Mouse (Mus musculus) neural tube, embryonic 11.5 days (tissue): ENCODE data around the gene Cntrob. TPM values are rescaled to one million over a fixed set of nuclear protein-coding genes. Genes with fewer than 3 reads are reported as not detected.
A peak's percentile ranks its signal among the peaks of the same experiment; 100 is the strongest.

ENCODE experiments used
- ATAC-seq: fragments of 200-750 bp; cut with Nextera tagmentation; 2 replicates; pipeline ENCODE4 v1.8.0; 2017; ENCODE audit warnings: moderate number of reproducible peaks, mild to moderate bottlenecking, moderate TSS enrichment, moderate library complexity; ENCODE audit not compliant: insufficient read depth, low FRiP score, low TSS enrichment
- DNase-seq: peaks from one replicate; pipeline ENCODE4 v3.0.0-alpha.2; 2015; ENCODE audit warnings: low spot score
- H3K27ac ChIP-seq: fragments of 300-500 bp; sonication (generic); 2 replicates; pipeline ENCODE4 v1.5.1; 2014; ENCODE audit warnings: low read depth, mild to moderate bottlenecking, low read length
- H3K27me3 ChIP-seq: fragments of 300-500 bp; sonication (generic); 2 replicates; pipeline ENCODE4 v1.6.1; 2014; ENCODE audit warnings: mild to moderate bottlenecking, low read length, mixed read lengths; ENCODE audit not compliant: control insufficient read depth, insufficient read depth
- H3K36me3 ChIP-seq: fragments of 300-500 bp; sonication (generic); 2 replicates; pipeline ENCODE4 v1.6.1; 2014; ENCODE audit warnings: mild to moderate bottlenecking, low read length, moderate library complexity, mixed read lengths; ENCODE audit not compliant: control insufficient read depth, insufficient read depth
- H3K4me1 ChIP-seq: fragments of 300-500 bp; sonication (generic); 2 replicates; pipeline ENCODE4 v1.6.1; 2014; ENCODE audit warnings: low read length, mixed read lengths; ENCODE audit not compliant: control insufficient read depth, insufficient read depth
- H3K4me2 ChIP-seq: fragments of 300-500 bp; sonication (generic); 2 replicates; pipeline ENCODE4 v1.6.1; 2014; ENCODE audit warnings: low read depth, mild to moderate bottlenecking, moderate library complexity
- H3K4me3 ChIP-seq: fragments of 300-500 bp; sonication (generic); 2 replicates; pipeline ENCODE4 v1.5.1; 2014; ENCODE audit warnings: low read depth, low read length
- H3K9ac ChIP-seq: fragments of 300-500 bp; sonication (generic); 2 replicates; pipeline ENCODE4 v1.6.1; 2014; ENCODE audit warnings: mild to moderate bottlenecking, low read length
- H3K9me3 ChIP-seq: fragments of 300-500 bp; sonication (generic); 2 replicates; pipeline ENCODE4 v1.6.1; 2016; ENCODE audit warnings: low read length; ENCODE audit not compliant: control insufficient read depth
- WGBS: fragments of 180-500 bp; shearing (Covaris S2); extraction: QIAGEN DNeasy Blood & Tissue Kit; methylation state at CpG from one replicate; pipeline ENCODE4 v1.1.7; 2014; 5-methylcytosine and 5-hydroxymethylcytosine counted together
- polyA plus RNA-seq: library from polyadenylated mRNA; unstranded; fragments of >200 nt; fragmentation: Nextera tagmentation; extraction: Ambion mirVana; gene quantifications from 2 replicates; pipeline ENCODE4 v1.2.1, GENCODE M21; 2014

Gene Cntrob
- polyA plus RNA-seq, 1 experiment from 2014 or later, result 23.5 TPM

DNA sequence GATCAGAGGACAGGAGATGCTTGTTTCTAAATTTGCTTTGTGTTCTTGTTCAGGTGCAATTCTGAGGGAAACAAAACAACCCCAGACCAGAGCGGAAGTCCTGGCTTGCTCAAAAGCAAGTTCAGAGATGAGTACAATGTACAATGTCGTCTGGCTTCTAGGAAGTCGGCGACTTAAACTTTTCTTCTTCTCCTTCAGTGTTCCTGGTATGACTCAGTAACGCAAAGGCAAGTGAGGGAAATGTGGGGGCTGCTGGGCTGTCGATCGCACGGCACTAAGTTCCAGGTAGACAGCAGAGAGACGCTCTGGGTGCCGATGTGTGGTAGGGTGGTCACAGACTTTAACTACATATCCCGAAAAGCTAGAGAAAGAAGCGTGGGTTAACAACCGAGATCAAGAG is 55.5 kb downstream of the Cntrob start:
- no peak overlapping the region for H3K4me2 ChIP-seq
- H3K9ac ChIP-seq, result no peak overlapping the region
- WGBS, result 90% methylated on average over 13 of the region's 13 CpGs
- H3K9me3 ChIP-seq, result no peaks in the 10 kb centered on the region
- DNase-seq (no peak), ATAC-seq (no peak)
- H3K27me3 ChIP-seq, result no peaks in the 10 kb centered on the region
- no peak overlapping the region for H3K27ac ChIP-seq
- H3K4me1 ChIP-seq, result peaks cover 2% of the 10 kb centered on the region; the same call in 1 of the 2 replicates
- H3K4me3 ChIP-seq, result no peak overlapping the region
- H3K36me3 ChIP-seq, result no peaks in the 10 kb centered on the region

DNA sequence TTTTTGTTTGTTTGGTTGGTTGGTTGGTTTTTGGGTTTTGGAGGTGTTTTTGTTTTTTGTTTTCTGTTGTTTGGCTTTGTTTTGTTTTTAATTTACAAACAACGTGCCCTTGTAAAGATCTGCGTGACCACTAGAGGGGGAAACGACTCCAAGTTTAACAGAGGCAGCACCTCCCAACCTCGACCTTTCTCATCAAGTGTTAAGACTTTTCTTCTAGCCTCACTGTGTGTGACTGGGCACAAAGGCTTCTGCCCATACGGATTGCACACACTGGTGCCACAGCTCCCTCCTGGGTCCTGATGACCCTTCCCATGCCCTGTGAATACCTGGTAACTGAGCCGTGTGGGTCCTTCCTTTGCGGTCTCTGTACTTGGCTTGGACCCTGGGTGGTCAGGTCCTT is 56.2 kb downstream of the Cntrob start:
- WGBS, result 29% methylated on average over 7 of the region's 7 CpGs
- ATAC-seq, result no peak

DNA sequence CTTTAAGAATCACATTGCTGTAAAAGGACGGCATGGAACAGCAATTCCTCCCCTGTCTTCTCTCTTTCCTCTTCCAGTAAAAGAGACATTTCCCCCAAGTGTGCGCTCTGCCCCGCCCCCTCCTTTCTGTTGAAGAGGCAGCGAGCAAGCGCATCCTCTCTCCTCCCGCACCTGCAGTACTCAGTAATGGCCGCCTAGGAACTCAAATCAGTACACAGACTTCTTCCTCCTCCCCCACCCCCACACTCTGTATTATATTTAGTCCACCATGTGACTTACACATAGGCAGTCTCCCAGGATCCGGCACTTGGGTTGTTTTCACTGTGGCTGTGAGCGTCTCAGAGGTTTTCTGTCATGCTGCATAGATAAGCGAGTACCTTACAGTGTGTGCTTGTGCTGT is 57.3 kb downstream of the Cntrob start:
- ATAC-seq (no peak), DNase-seq (no peak)
- H3K36me3 ChIP-seq, result no peaks in the 10 kb centered on the region
- no peak overlapping the region for H3K4me3 ChIP-seq
- H3K9me3 ChIP-seq, result no peaks in the 10 kb centered on the region
- WGBS, result 24% methylated on average over 10 of the region's 10 CpGs
- H3K4me2 ChIP-seq, result no peak overlapping the region
- no peaks in the 10 kb centered on the region for H3K27me3 ChIP-seq
- H3K27ac ChIP-seq, result no peak overlapping the region
- no peaks in the 10 kb centered on the region for H3K4me1 ChIP-seq
- H3K9ac ChIP-seq, result no peak overlapping the region

More for the DNA sequence above, 56.2 kb downstream of the Cntrob start:
- Histone ChIP-seq H3K4me3 (no peak overlapping the region), H3K9ac (no peak overlapping the region), H3K9me3 (no peaks in the 10 kb centered on the region), H3K4me1 (peaks cover 2% of the 10 kb centered on the region; the same call in 1 of the 2 replicates), H3K27me3 (no peaks in the 10 kb centered on the region), H3K27ac (no peak overlapping the region), H3K36me3 (no peaks in the 10 kb centered on the region), H3K4me2 (no peak overlapping the region)
- DNase-seq, result peak; percentile 41

DNA sequence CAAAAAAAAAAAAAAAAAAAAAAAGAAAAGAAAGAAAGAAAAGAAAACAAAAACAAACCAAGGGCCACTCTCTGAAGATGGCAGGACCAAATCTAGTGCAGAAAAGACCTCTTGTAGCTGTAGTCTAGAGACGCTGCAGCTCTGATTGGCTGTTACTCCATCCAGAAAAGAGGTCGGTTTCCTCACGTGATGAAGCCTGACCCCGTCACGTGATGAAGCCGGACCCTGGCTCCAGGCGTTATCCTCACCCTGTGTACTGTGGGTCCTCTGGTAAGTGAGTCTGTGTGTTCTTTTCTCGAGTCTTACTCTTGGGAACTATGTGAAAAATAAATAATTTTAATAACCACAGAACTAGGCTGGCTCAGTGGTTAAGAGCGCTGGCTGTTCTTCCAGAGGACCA is 58.2 kb downstream of the Cntrob start:
- 79% methylated on average over 9 of the region's 9 CpGs for WGBS

DNA sequence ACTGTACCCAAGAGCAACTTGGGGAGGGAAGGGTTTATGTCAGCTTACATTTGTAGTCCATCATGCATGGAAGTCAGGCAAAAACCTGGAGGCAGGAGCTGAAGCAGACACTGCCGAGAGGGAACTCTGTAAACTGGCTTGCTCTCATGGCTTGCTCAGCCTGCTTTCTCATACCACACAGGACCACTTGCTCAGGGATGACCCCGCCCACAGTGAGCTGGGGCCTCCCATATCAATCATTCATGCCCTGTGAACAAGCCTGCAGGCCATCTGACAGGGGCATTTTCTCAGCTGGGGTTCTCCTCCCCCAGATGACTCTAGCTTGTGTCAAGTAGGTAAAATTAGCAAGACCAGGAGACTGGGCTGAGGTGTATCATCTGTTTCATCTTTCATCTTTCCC is 59.3 kb downstream of the Cntrob start:
- H3K9ac ChIP-seq, result no peak overlapping the region
- no peaks in the 10 kb centered on the region for H3K27me3 ChIP-seq
- no peaks in the 10 kb centered on the region for H3K36me3 ChIP-seq
- no peak overlapping the region for H3K27ac ChIP-seq
- ATAC-seq (no peak), DNase-seq (no peak)
- H3K4me1 ChIP-seq, result no peaks in the 10 kb centered on the region
- H3K4me3 ChIP-seq, result no peak overlapping the region
- no peaks in the 10 kb centered on the region for H3K9me3 ChIP-seq
- WGBS, result 62% methylated on average over 2 of the region's 2 CpGs
- no peak overlapping the region for H3K4me2 ChIP-seq

More for the DNA sequence above, 58.2 kb downstream of the Cntrob start:
- H3K27ac ChIP-seq, result no peak overlapping the region
- H3K4me3 ChIP-seq, result no peak overlapping the region
- H3K36me3 ChIP-seq, result no peaks in the 10 kb centered on the region
- ATAC-seq, result no peak
- no peak for DNase-seq
- no peaks in the 10 kb centered on the region for H3K27me3 ChIP-seq
- no peaks in the 10 kb centered on the region for H3K9me3 ChIP-seq
- H3K4me1 ChIP-seq, result no peaks in the 10 kb centered on the region
- H3K4me2 ChIP-seq, result no peak overlapping the region
- no peak overlapping the region for H3K9ac ChIP-seq

DNA sequence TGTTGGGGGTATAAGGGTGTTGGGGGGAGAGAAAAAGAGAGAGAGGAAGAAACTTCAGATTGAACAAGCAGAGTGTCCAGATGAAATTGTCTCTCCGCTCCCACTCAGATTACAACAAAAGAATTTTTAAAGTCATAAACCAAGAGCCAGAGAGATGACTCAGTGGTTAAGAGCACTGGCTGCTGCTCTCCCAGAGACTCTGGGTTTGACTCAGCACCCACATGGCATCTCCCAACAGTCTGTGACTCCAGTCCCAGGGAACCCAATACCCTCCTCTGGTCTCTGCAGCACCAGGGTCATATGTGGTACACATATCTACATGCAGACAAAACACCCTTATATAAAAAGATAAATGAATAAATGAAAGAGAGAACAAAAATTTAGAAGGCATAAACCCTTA is 63.5 kb downstream of the Cntrob start:
- Histone ChIP-seq H3K4me3 (no peak overlapping the region), H3K36me3 (no peaks in the 10 kb centered on the region), H3K27ac (no peak overlapping the region), H3K9ac (no peak overlapping the region), H3K9me3 (no peaks in the 10 kb centered on the region), H3K4me2 (no peak overlapping the region), H3K27me3 (no peaks in the 10 kb centered on the region), H3K4me1 (no peaks in the 10 kb centered on the region)
- 90% methylated on average over 1 of the region's 1 CpGs for WGBS
- DNase-seq (no peak), ATAC-seq (no peak)

DNA sequence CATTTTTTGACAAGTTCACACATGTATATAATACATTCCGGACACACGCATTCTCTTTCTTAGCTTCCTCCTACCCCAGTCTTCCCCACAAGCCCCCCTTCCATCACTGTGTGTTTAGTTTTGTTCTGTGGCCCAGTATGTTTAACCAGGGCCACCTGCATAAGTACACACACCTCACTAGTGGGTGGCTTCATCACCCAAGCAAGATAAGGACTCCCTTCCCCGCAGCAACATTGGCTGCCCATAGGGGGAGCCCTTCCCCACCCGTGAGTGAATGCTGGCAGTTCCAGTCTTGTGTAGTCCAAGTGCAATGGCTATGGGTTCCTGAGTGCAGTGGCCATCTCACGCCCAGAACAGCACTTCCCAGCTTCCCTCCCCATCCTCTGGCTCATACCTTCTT is 65.3 kb downstream of the Cntrob start:
- no peak overlapping the region for H3K4me3 ChIP-seq
- ATAC-seq (no peak), DNase-seq (peak; percentile 62)
- no peaks in the 10 kb centered on the region for H3K27me3 ChIP-seq
- no peak overlapping the region for H3K4me2 ChIP-seq
- 56% methylated on average over 5 of the region's 5 CpGs for WGBS
- H3K4me1 ChIP-seq, result no peaks in the 10 kb centered on the region
- no peaks in the 10 kb centered on the region for H3K9me3 ChIP-seq
- H3K27ac ChIP-seq, result no peak overlapping the region
- H3K9ac ChIP-seq, result no peak overlapping the region
- no peaks in the 10 kb centered on the region for H3K36me3 ChIP-seq

DNA sequence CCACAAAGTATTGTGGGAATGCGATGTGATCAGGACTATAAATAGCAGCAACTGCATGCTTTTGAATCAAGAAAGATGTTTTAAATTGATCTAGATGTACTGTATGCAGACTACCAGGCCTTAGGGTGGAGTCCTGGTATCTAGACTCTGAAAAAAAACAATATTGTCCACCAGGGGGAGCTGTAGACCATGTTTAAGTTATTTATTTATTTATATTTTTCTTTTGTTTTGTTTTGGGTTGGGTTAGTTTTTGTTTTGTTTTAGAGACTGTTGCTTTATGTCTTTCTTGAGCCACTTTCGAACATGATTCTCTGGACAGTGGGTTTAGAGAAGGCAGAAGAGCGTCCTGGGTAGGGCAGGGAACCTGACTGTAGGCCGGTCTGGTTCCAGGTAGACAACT is 65.8 kb downstream of the Cntrob start:
- Histone ChIP-seq H3K9me3 (no peaks in the 10 kb centered on the region), H3K27ac (no peak overlapping the region), H3K9ac (no peak overlapping the region), H3K27me3 (no peaks in the 10 kb centered on the region), H3K4me1 (no peaks in the 10 kb centered on the region), H3K36me3 (no peaks in the 10 kb centered on the region), H3K4me3 (no peak overlapping the region), H3K4me2 (no peak overlapping the region)
- DNase-seq (no peak), ATAC-seq (no peak)
- 54% methylated on average over 4 of the region's 4 CpGs for WGBS

DNA sequence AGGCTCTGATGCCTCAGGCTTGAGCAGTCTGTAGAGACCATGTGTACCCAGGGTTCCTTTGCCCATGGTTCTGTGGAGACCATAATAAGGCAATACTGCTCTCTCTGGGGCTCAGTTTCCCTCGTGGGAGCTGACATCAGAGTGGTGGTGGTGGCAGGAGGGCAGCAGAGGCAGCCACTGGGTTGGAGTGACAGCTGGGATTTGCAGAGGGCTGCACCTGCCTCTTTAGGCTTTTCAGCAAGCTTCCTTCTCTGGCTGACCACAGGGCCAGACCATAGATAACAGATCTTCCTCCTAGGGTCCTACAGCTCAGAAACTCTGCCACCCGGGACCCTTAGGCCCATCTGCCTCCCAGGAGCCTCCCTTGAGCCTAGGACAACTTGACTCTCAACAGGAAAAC is 66.5 kb downstream of the Cntrob start:
- no peak for DNase-seq
- no peak for ATAC-seq
- no peaks in the 10 kb centered on the region for H3K4me1 ChIP-seq
- no peaks in the 10 kb centered on the region for H3K36me3 ChIP-seq
- no peak overlapping the region for H3K4me2 ChIP-seq
- H3K9me3 ChIP-seq, result no peaks in the 10 kb centered on the region
- no peak overlapping the region for H3K9ac ChIP-seq
- H3K27ac ChIP-seq, result no peak overlapping the region
- H3K4me3 ChIP-seq, result no peak overlapping the region
- 70% methylated on average over 2 of the region's 2 CpGs for WGBS
- H3K27me3 ChIP-seq, result no peaks in the 10 kb centered on the region
